Mouse (Mus musculus): ENCODE data around the gene Ibsp. TPM values are rescaled to one million over a fixed set of nuclear protein-coding genes. Genes with fewer than 3 reads are reported as not detected.

Gene Ibsp
- polyA plus RNA-seq, 1 experiment from 2014 or later = not detected

GRCm38 (mm10) chr5:104329381-104329780 lies 30.4 kb downstream of the Ibsp start:
- H3K9me3 ChIP-seq = no peaks in the 10 kb centered on the region
- H3K9ac ChIP-seq = no peak overlapping the region
- no peak overlapping the region for H3K4me3 ChIP-seq
- H3K36me3 ChIP-seq = no peaks in the 10 kb centered on the region
- H3K4me2 ChIP-seq (replicated peaks) = no peak overlapping the region
- 81% methylated on average over 5 of the region's 5 CpGs for WGBS
- ATAC-seq (ENCODE audit: low FRiP score, low read depth) = no peak
- H3K4me1 ChIP-seq = no peaks in the 10 kb centered on the region
- 0 out of 2 replicates have a peak, but pooled peaks cover 3% of the 10 kb centered on the region for H3K27me3 ChIP-seq (replicated peaks)
- no peak overlapping the region for H3K27ac ChIP-seq

DNA sequence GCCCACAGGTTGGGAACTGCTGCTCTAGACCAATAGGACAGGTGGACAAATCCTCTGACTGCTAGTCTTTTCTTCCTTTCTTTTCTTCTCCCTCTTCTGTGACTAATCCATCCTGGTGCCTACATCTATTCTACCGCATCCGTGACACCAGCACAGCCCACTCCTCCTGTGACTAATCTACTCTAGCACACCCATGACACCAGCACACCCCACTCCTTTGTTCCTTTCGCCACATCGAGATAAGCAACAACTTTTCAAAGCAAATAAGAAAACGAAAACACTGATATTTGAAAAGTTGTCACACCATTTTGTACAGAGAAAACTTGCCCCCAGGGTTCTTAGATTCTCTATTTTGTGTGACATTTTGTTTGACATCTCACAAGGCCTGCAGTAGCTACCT lies 31.1 kb downstream of the Ibsp start:
- WGBS = 74% methylated on average over 5 of the region's 5 CpGs
- 0 out of 2 replicates have a peak, but pooled peaks cover 3% of the 10 kb centered on the region for H3K27me3 ChIP-seq (replicated peaks)
- no peaks in the 10 kb centered on the region for H3K36me3 ChIP-seq
- no peak overlapping the region for H3K9ac ChIP-seq
- no peak for ATAC-seq (ENCODE audit: low FRiP score, low read depth)
- no peaks in the 10 kb centered on the region for H3K4me1 ChIP-seq
- no peaks in the 10 kb centered on the region for H3K9me3 ChIP-seq
- H3K4me2 ChIP-seq (replicated peaks) = no peak overlapping the region
- H3K27ac ChIP-seq = no peak overlapping the region
- H3K4me3 ChIP-seq = no peak overlapping the region

DNA sequence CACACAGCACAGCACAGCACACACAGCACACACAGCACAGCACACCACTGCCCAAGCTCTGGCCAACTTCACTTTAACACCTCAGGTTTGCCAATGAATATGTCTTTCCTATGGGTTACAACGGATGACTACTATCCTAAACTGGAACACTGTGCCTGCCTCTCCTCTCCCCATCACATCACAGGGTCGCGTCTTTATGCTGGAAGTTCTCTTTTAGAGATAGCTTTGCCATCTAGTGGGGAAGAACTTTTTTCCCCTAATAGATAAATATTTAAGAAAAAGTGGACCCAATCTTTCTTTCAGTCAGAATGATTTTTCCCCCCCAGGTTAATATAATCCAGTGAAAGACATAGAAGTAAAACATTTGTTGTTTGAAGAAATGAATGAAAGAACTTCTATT lies 33.3 kb downstream of the Ibsp start:
- H3K4me1 ChIP-seq = no peaks in the 10 kb centered on the region
- no peak overlapping the region for H3K9ac ChIP-seq
- H3K27me3 ChIP-seq (replicated peaks) = 0 out of 2 replicates have a peak, but pooled peaks cover 3% of the 10 kb centered on the region
- H3K4me2 ChIP-seq (replicated peaks) = no peak overlapping the region
- H3K36me3 ChIP-seq = no peaks in the 10 kb centered on the region
- H3K9me3 ChIP-seq = no peaks in the 10 kb centered on the region
- ATAC-seq (ENCODE audit: low FRiP score, low read depth) = no peak
- 67% methylated on average over 3 of the region's 3 CpGs for WGBS
- H3K27ac ChIP-seq = no peak overlapping the region
- no peak overlapping the region for H3K4me3 ChIP-seq

GRCm38 (mm10) chr5:104333231-104333640 lies 34.3 kb downstream of the Ibsp start:
- Histone ChIP-seq H3K9me3 (no peaks in the 10 kb centered on the region), H3K4me3 (no peak overlapping the region), H3K4me1 (no peaks in the 10 kb centered on the region), H3K27me3 (replicated peaks) (0 out of 2 replicates have a peak, but pooled peaks cover 6% of the 10 kb centered on the region), H3K27ac (no peak overlapping the region), H3K9ac (no peak overlapping the region), H3K36me3 (no peaks in the 10 kb centered on the region), H3K4me2 (replicated peaks) (no peak overlapping the region)
- WGBS = 51% methylated on average over 7 of the region's 7 CpGs
- peak; percentile 59 for ATAC-seq (ENCODE audit: low FRiP score, low read depth)

DNA sequence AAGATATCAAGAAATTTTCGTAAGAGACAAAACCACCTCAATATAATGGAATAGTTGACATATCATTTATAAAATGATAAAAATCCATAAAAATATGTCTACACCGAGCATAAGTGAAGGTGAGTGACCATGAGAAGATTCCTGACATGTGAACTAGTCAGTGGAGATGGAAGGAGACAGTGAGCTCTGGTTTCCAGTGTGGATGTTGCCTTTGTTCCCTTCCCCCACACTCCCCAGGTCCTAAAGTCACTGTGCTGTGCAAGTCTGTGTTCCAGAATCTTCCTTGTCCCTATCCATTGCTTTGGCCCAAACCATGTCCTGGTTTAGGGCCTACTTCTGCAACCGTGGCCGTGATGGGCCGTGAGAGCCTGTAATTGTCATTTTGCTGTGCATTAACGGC lies 34.7 kb downstream of the Ibsp start:
- no peaks in the 10 kb centered on the region for H3K36me3 ChIP-seq
- 79% methylated on average over 6 of the region's 6 CpGs for WGBS
- no peaks in the 10 kb centered on the region for H3K4me1 ChIP-seq
- H3K27ac ChIP-seq = no peak overlapping the region
- 0 out of 2 replicates have a peak, but pooled peaks have one; percentile 7 for ATAC-seq (ENCODE audit: low FRiP score, low read depth)
- no peaks in the 10 kb centered on the region for H3K9me3 ChIP-seq
- H3K4me2 ChIP-seq (replicated peaks) = no peak overlapping the region
- H3K4me3 ChIP-seq = no peak overlapping the region
- no peak overlapping the region for H3K9ac ChIP-seq
- H3K27me3 ChIP-seq (replicated peaks) = 0 out of 2 replicates have a peak, but pooled peaks cover 6% of the 10 kb centered on the region

- Histone ChIP-seq H3K36me3 (no peaks in the 10 kb centered on the region), H3K9me3 (no peaks in the 10 kb centered on the region), H3K9ac (no peak overlapping the region), H3K4me1 (no peaks in the 10 kb centered on the region), H3K27me3 (replicated peaks) (0 out of 2 replicates have a peak, but pooled peaks cover 6% of the 10 kb centered on the region), H3K4me2 (replicated peaks) (no peak overlapping the region), H3K27ac (no peak overlapping the region), H3K4me3 (no peak overlapping the region)
- no peak for ATAC-seq (ENCODE audit: low FRiP score, low read depth)
- 88% methylated on average over 14 of the region's 14 CpGs for WGBS
Observed at GRCm38 (mm10) chr5:104334516-104334915, 35.5 kb downstream of the Ibsp start.

DNA sequence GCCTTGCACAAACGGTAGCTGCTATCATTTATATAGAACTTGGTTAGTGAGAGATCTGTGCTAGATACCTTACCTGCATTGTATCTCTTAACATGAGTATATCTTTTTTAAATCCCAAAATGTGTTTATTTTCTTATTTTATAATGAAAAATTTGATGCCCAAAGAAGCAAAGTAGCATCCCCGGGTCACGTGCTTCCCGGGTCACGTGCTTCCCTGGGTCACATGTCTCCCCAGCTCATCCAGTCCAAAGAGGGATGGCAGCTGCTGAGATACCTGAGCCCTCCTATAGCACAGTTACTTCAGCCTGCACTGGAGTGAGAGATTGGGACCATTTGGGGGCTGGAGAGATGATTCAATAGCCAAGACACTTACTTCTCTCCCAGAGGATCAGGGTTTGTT lies 37.0 kb downstream of the Ibsp start:
- no peak overlapping the region for H3K4me3 ChIP-seq
- no peaks in the 10 kb centered on the region for H3K36me3 ChIP-seq
- WGBS = 90% methylated on average over 5 of the region's 5 CpGs
- H3K4me2 ChIP-seq (replicated peaks) = no peak overlapping the region
- no peak overlapping the region for H3K27ac ChIP-seq
- ATAC-seq (ENCODE audit: low FRiP score, low read depth) = no peak
- no peak overlapping the region for H3K9ac ChIP-seq
- 0 out of 2 replicates have a peak, but pooled peaks cover 4% of the 10 kb centered on the region for H3K27me3 ChIP-seq (replicated peaks)
- H3K4me1 ChIP-seq = no peaks in the 10 kb centered on the region
- H3K9me3 ChIP-seq = no peaks in the 10 kb centered on the region

DNA sequence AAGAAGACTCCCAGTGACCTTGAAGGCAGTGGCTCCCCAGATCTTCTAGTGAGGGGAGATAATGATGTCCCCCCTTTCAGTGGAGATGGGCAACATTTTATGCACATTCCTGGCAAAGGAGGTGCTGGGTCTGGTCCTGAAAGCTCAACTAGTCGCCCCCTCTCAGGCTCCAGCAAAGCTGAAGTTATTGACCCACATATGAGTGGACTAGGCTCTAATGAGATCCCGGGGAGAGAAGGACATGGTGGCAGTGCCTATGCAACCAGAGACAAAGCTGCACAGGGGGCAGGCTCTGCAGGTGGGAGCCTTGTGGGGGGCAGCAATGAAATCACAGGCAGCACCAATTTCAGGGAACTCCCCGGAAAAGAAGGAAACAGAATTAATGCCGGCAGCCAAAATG lies 38.5 kb downstream of the Ibsp start:
- 77% methylated on average over 4 of the region's 4 CpGs for WGBS
- Histone ChIP-seq H3K27me3 (replicated peaks) (0 out of 2 replicates have a peak, but pooled peaks cover 2% of the 10 kb centered on the region), H3K27ac (no peak overlapping the region), H3K9me3 (no peaks in the 10 kb centered on the region), H3K4me2 (replicated peaks) (no peak overlapping the region), H3K4me1 (no peaks in the 10 kb centered on the region), H3K9ac (no peak overlapping the region), H3K4me3 (no peak overlapping the region), H3K36me3 (no peaks in the 10 kb centered on the region)
- no peak for ATAC-seq (ENCODE audit: low FRiP score, low read depth)

DNA sequence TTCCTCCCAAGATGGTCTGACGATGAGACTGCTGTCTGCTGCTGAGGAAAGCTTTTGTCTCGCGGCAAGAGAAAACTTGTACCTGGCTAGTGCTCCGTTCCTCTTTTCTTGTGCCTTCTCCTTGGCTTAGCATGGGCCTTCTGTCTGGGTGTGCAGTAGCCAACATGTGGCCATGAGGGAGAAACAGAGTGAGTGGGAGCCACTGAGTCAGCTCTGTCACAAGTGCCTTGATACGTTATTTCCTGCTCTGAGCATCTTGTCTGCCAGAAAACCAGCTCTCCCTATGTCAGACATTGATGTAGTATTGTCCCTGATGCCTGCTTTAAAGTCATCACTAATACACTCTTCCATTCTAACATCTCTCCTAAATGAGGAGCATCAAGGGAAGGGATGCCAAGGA lies 40.0 kb downstream of the Ibsp start:
- Histone ChIP-seq H3K9me3 (no peaks in the 10 kb centered on the region), H3K36me3 (no peaks in the 10 kb centered on the region), H3K27ac (no peak overlapping the region), H3K27me3 (replicated peaks) (0 out of 2 replicates have a peak, but pooled peaks cover 2% of the 10 kb centered on the region), H3K4me3 (no peak overlapping the region), H3K4me1 (no peaks in the 10 kb centered on the region), H3K4me2 (replicated peaks) (no peak overlapping the region), H3K9ac (no peak overlapping the region)
- no peak for ATAC-seq (ENCODE audit: low FRiP score, low read depth)
- 85% methylated on average over 5 of the region's 5 CpGs for WGBS

GRCm38 (mm10) chr5:104339706-104340512 lies 40.9 kb downstream of the Ibsp start:
- Histone ChIP-seq H3K27me3 (replicated peaks) (0 out of 2 replicates have a peak, but pooled peaks cover 2% of the 10 kb centered on the region), H3K9me3 (no peaks in the 10 kb centered on the region), H3K9ac (no peak overlapping the region), H3K4me2 (replicated peaks) (0 out of 2 replicates have a peak overlapping the region, but pooled peaks have one; percentile 20), H3K27ac (no peak overlapping the region), H3K4me1 (no peaks in the 10 kb centered on the region), H3K36me3 (no peaks in the 10 kb centered on the region), H3K4me3 (no peak overlapping the region)
- 26% methylated on average over 14 of the region's 14 CpGs for WGBS
- peak; percentile 67 for ATAC-seq (ENCODE audit: low FRiP score, low read depth)

DNA sequence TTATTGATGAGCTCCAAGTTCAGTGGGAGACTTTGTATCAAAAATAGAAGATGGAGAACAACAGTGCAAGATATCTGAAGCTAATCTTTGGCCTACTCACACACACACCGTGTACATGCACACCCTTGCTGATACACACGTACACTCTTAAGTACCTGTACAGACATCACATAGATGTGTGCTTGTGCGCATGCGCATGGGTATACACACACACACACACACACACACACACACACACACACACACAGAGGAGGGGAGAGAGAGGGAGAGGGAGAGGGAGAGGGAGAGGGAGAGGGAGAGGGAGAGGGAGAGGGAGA lies 41.5 kb downstream of the Ibsp start:
- no peaks in the 10 kb centered on the region for H3K9me3 ChIP-seq
- 87% methylated on average over 4 of the region's 4 CpGs for WGBS
- no peaks in the 10 kb centered on the region for H3K36me3 ChIP-seq
- ATAC-seq (ENCODE audit: low FRiP score, low read depth) = no peak
- H3K27ac ChIP-seq = no peak overlapping the region
- H3K9ac ChIP-seq = no peak overlapping the region
- no peak overlapping the region for H3K4me3 ChIP-seq
- H3K4me2 ChIP-seq (replicated peaks) = no peak overlapping the region
- no peaks in the 10 kb centered on the region for H3K4me1 ChIP-seq
- H3K27me3 ChIP-seq (replicated peaks) = 0 out of 2 replicates have a peak, but pooled peaks cover 2% of the 10 kb centered on the region

GRCm38 (mm10) chr5:104342881-104343280 lies 43.9 kb downstream of the Ibsp start:
- H3K4me3 ChIP-seq = no peak overlapping the region
- WGBS = 45% methylated on average over 6 of the region's 6 CpGs

More at GRCm38 (mm10) chr5:104342881-104343280, 43.9 kb downstream of the Ibsp start:
- Histone ChIP-seq H3K9ac (no peak overlapping the region), H3K27ac (no peak overlapping the region), H3K36me3 (no peaks in the 10 kb centered on the region), H3K4me2 (replicated peaks) (no peak overlapping the region), H3K27me3 (replicated peaks) (no peaks in the 10 kb centered on the region), H3K4me1 (no peaks in the 10 kb centered on the region), H3K9me3 (no peaks in the 10 kb centered on the region)
- ATAC-seq (ENCODE audit: low FRiP score, low read depth) = no peak

Data from neural tube, embryonic 12.5 days (tissue).